Comparison of ENCODE assay signal across 9 mouse cellular contexts in the genomic region with DNA sequence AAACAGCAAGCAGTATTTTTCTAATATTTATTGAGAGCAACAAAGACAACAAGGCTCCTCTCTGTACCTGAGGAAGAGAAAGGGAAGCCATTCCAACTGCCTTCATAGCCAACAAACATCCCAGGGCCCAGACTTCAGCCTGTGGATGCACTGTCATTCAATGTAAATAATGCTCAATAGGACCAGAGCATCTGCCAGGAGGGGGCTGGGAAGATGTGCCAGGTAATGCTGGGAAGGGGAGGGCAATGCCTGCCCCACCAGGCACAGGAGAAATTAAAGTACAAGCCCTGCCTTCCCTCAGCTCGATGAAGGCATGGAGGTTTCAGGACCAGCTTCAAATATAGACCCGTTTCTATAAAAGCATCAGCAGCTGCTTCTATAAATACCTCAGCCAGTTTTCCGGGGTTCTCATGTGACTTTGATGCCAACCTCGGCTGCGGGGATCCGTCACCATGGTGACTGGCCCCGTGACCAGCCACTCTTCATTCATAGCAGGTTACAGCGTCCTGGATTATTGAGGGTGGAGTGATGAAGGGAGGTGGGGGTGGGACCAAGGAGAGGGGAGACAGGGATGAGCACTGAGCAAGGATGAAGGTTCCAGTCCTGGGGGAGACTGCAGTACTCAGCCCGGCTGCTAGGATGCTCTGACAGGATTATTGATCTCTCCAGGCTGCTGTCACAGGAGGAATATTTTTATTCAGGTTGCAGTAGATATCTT. TPM values are rescaled to one million over a fixed set of nuclear protein-coding genes. Genes with fewer than 3 reads are reported as not detected.
DNase-seq lines count a peak whose midpoint lies in the region; ATAC-seq and TF ChIP-seq lines count a peak whose summit lies in the region.
"Had no signal": no experiment of that assay in that cellular context is flagged by ENCODE, and none has a peak within 500 bp of the region (broad histone marks: within the 10 kb centered on the region; RNA-seq: fewer than 3 reads in every experiment).

No protein-coding gene starts in this region.

- no peaks in the 10 kb centered on the region for H3K9me3 ChIP-seq in embryonic facial prominence, embryonic 14.5 days (ENCODE audit: control insufficient read depth, low read length)
- no peaks in the 10 kb centered on the region for H3K9me3 ChIP-seq in hindbrain, embryonic 13.5 days
- H3K9me3 ChIP-seq in midbrain, embryonic 11.5 days (ENCODE audit: control insufficient read depth, low read length) = no peaks in the 10 kb centered on the region

- H3K4me1 ChIP-seq in embryonic facial prominence, embryonic 14.5 days (ENCODE audit: control insufficient read depth, insufficient read depth, low read length) = peaks cover 9% of the 10 kb centered on the region; the same call in 1 of the 2 replicates
- H3K4me1 ChIP-seq in hindbrain, embryonic 13.5 days (replicated peaks) = peaks cover 37% of the 10 kb centered on the region
- peaks cover 10% of the 10 kb centered on the region for H3K4me1 ChIP-seq in midbrain, embryonic 11.5 days (ENCODE audit: control insufficient read depth, insufficient read depth, low read length)

- no peak for TF ChIP-seq CTCF in gastrocnemius, adult 2 months (IDR thresholded peaks at IDR 0.05)

- DNase-seq in gastrocnemius, adult 2 months = peak; percentile 33
- DNase-seq in gastrocnemius, postnatal 10 days = no peak
- peak; percentile 68 for DNase-seq in embryonic facial prominence, embryonic 14.5 days (ENCODE audit: low spot score)
- peak; percentile 83 for DNase-seq in midbrain, embryonic 11.5 days (ENCODE audit: low spot score, missing footprints)
- no peak for DNase-seq in spleen, postnatal 4 days (ENCODE audit: low spot score in 2 of 2)
- no peak for DNase-seq in spleen, adult 18-20 months

- intact Hi-C loops in gastrocnemius, adult 2 months (cut with DNase I) = no loop called here

- peak; percentile 77 for ATAC-seq in embryonic facial prominence, embryonic 14.5 days (ENCODE audit: low read depth)
- peak; percentile 94 for ATAC-seq in hindbrain, embryonic 13.5 days (ENCODE audit: low FRiP score)
- peak; percentile 91 for ATAC-seq in midbrain, embryonic 11.5 days (ENCODE audit: low FRiP score)
- ATAC-seq in monocyte, adult 5-6 weeks (replicated peaks; ENCODE audit: insufficient number of reproducible peaks, low FRiP score, low TSS enrichment, poor library complexity, severe bottlenecking) = no peak

- H3K27me3 ChIP-seq in embryonic facial prominence, embryonic 14.5 days (replicated peaks; ENCODE audit: control insufficient read depth, insufficient read depth, low read length) = no peaks in the 10 kb centered on the region
- H3K27me3 ChIP-seq in hindbrain, embryonic 13.5 days = 0 out of 2 replicates have a peak, but pooled peaks cover 4% of the 10 kb centered on the region
- no peaks in the 10 kb centered on the region for H3K27me3 ChIP-seq in midbrain, embryonic 11.5 days (ENCODE audit: control insufficient read depth, insufficient read depth, low read length)

- no peak overlapping the region for H3K4me3 ChIP-seq in gastrocnemius, adult 2 months
- no peak overlapping the region for H3K4me3 ChIP-seq in embryonic facial prominence, embryonic 14.5 days (ENCODE audit: low read depth, low read length)
- no peak overlapping the region for H3K4me3 ChIP-seq in hindbrain, embryonic 13.5 days
- H3K4me3 ChIP-seq in midbrain, embryonic 11.5 days (ENCODE audit: low read depth, low read length) = no peak overlapping the region

- H3K36me3 ChIP-seq in embryonic facial prominence, embryonic 14.5 days (ENCODE audit: control insufficient read depth, insufficient read depth, low read length) = no peaks in the 10 kb centered on the region
- H3K36me3 ChIP-seq in hindbrain, embryonic 13.5 days = no peaks in the 10 kb centered on the region
- H3K36me3 ChIP-seq in midbrain, embryonic 11.5 days (ENCODE audit: control insufficient read depth, insufficient read depth, low read length) = no peaks in the 10 kb centered on the region

- WGBS in embryonic facial prominence, embryonic 14.5 days = 22% methylated on average over 9 of the region's 9 CpGs
- WGBS in hindbrain, embryonic 13.5 days = 16% methylated on average over 9 of the region's 9 CpGs
- WGBS in midbrain, embryonic 11.5 days = 34% methylated on average over 9 of the region's 9 CpGs

- 0 out of 2 replicates have a peak overlapping the region, but pooled peaks have one; percentile 32 for H3K27ac ChIP-seq in gastrocnemius, adult 2 months
- H3K27ac ChIP-seq in embryonic facial prominence, embryonic 14.5 days (replicated peaks; ENCODE audit: low read depth, low read length) = peak overlapping the region; percentile 39; the same call in 1 of the 2 replicates
- peak overlapping the region; percentile 95 for H3K27ac ChIP-seq in hindbrain, embryonic 13.5 days
- H3K27ac ChIP-seq in midbrain, embryonic 11.5 days (ENCODE audit: low read depth, low read length) = no peak overlapping the region

- no peak overlapping the region for H3K4me2 ChIP-seq in embryonic facial prominence, embryonic 14.5 days (ENCODE audit: low read depth, low read length)
- H3K4me2 ChIP-seq in hindbrain, embryonic 13.5 days = peak overlapping the region; percentile 43
- H3K4me2 ChIP-seq in midbrain, embryonic 11.5 days = no peak overlapping the region; the same call in 1 of the 2 replicates

- H3K9ac ChIP-seq in embryonic facial prominence, embryonic 14.5 days (ENCODE audit: low read depth, low read length) = peak overlapping the region; percentile 40; the same call in 1 of the 2 replicates
- peak overlapping the region; percentile 63 for H3K9ac ChIP-seq in hindbrain, embryonic 13.5 days
- H3K9ac ChIP-seq in midbrain, embryonic 11.5 days (ENCODE audit: low read length) = peak overlapping the region; percentile 13; the same call in 1 of the 2 replicates

RNA-seq across cellular contexts. Expression of a gene that starts 10.7 kb away (rescaled TPM):
- under 1 TPM; 0.28 to 0.81 TPM for total RNA-seq in gastrocnemius, adult 2 months (2021)
- under 1 TPM; 0.94 to 0.95 TPM for total RNA-seq in gastrocnemius, postnatal 10 days (2021)
- polyA plus RNA-seq in embryonic facial prominence, embryonic 14.5 days (2014; fragmentation: Nextera tagmentation; extraction: Ambion mirVana) = 4.8 and 4.9 TPM in 2 replicates
- polyA plus RNA-seq in hindbrain, embryonic 13.5 days (2015; fragmentation: Nextera tagmentation; extraction: Ambion mirVana) = 10.0 and 10.6 TPM in 2 replicates
- polyA plus RNA-seq in midbrain, embryonic 11.5 days (2014; fragmentation: Nextera tagmentation; extraction: Ambion mirVana) = 1.8 and 1.9 TPM in 2 replicates
- not detected in 3 replicates for total RNA-seq in monocyte, adult 5-6 weeks (2017)
- total RNA-seq: CH12.LX had no signal

RNA-seq across cellular contexts. Expression of a gene that starts 26.3 kb away (rescaled TPM):
- not detected for total RNA-seq in gastrocnemius, adult 2 months (2021)
- not detected for total RNA-seq in gastrocnemius, postnatal 10 days (2021)
- polyA plus RNA-seq in embryonic facial prominence, embryonic 14.5 days (2014; fragmentation: Nextera tagmentation; extraction: Ambion mirVana) = not detected in 2 replicates
- polyA plus RNA-seq in hindbrain, embryonic 13.5 days (2015; fragmentation: Nextera tagmentation; extraction: Ambion mirVana) = not detected in 2 replicates
- polyA plus RNA-seq in midbrain, embryonic 11.5 days (2014; fragmentation: Nextera tagmentation; extraction: Ambion mirVana) = not detected in 2 replicates
- total RNA-seq in monocyte, adult 5-6 weeks (2017) = not detected in 3 replicates
- total RNA-seq: CH12.LX had no signal

Comparison
In these comparisons a context has a peak if more than half of its experiments do, and no peak if none do; other contexts are left out.
1. DNase-seq: peak in gastrocnemius, adult 2 months (single experiment), embryonic facial prominence, embryonic 14.5 days (single experiment) and midbrain, embryonic 11.5 days (single experiment); none in gastrocnemius, postnatal 10 days (single experiment), spleen, postnatal 4 days (0 of 2) and spleen, adult 18-20 months (0 of 2).
2. H3K9ac ChIP-seq: peak in every context shown above with its lines; median percentile 63 in hindbrain, embryonic 13.5 days; 40 in embryonic facial prominence, embryonic 14.5 days; 13 in midbrain, embryonic 11.5 days.